Mouse (Mus musculus): ENCODE measurements at regions not wholly inside any gene's neighbourhood (a gene's known extent, or its start where the extent isn't known, plus 50 kb on each side); places are given as distances from the start of the nearest gene placed in this dataset.

DNA sequence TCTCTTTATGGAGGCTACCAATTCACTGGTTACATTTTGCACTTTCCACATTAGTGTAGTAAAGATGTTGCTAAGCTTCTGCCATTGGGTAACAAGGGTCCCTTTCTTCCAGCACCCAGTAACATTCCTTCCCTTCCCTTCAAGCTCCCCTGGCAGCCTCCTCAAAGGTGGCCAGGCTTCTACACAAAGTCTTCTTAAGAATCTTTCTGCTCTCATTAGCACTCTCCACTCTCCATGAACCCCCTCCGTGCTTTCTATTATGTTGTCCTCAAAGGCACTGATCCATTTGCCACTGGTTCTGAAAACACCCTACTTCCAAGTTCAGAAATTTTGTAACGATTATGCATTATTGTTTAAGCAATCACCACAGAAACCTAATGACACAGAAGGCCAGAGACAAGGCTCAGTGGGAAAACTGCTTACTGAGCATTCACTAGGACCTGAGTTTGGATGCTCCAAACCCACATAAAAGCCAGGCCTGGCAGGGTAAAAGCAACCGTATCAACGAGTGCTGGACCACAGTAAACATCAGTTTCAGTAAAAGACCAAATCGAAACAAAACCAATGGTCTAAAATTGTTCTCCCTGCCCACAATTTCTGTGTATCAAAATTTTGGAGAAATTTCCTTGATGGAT, 522.6 kb downstream of the Gja1 start:
- no peak for DNase-seq

DNA sequence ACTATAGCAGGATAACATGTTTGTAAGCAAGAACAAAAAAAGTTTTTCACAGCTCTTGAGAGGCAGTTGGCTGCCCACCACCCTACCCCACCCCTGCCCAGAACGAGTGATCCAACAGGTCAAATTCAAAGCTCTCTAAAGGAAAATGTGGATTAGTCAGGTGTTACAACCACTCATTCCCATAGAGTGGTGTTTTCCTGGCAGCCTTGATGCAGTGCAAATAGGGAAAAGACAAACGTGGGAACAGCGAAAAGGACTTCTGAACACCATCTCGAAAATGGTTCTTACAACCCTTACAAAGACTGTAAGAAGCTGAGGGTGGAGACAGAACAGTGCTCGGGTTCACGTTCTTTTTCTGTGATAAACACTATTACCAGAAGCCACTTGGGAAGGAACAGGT, 523.8 kb downstream of the Gja1 start:
- no peak for DNase-seq

DNA sequence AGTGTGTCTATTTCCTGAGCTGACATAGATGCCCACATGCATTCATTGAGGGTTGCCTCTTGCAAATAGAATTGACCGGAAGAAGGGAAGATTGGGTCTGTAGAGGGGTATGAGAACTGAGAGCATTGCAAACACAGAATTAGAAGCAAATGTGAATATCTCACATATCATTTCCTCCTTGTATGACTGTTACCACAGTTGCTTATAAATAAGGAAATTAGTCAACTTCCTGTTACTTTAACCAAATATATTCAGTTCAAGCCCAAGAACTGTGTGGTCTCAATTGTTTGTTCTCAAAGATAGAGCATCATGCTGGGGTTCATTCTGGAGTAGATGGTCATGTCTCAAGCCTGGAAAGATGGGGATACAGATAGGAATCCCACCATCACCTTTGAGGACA, 535.6 kb downstream of the Gja1 start:
- DNase-seq = no peak

DNA sequence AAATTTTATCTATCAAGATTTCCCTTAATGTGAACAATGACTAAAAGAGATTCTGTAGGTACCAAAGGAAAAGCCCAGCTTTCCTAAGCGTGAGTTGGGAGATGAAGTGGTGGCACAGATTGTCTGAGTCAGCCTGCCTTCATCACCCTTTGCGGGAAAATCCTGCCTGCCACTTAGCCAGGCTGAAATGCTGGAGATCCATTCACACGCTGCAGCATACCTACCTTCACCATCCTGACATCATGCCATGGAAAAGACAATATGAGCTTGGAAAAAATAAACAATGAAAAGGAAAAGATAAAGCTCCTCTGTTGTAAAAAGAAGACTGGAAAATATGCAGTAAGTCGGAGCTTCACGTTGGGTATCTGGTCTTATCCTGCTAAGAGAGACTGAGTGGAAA, 537.0 kb downstream of the Gja1 start:
- DNase-seq = no peak

DNA sequence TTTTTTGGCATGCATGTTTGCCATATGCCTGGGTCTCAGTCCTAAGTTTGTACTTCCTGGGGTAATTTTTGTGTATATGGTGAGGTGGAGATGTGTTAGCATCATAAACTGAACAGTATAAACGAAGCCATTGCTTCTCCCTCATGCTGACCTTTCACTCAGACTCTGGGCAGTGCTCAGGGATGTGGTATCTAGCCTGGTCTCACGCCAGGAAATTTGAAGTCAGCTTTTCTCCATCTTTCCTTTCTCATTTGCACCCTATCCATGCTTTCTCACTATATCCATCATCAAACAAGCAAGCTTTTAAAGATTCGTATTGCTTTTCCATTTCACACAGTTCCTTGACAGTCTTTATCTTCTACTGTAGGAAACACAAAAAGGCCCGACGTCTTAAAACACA, 541.3 kb downstream of the Gja1 start:
- no peak for DNase-seq

DNA sequence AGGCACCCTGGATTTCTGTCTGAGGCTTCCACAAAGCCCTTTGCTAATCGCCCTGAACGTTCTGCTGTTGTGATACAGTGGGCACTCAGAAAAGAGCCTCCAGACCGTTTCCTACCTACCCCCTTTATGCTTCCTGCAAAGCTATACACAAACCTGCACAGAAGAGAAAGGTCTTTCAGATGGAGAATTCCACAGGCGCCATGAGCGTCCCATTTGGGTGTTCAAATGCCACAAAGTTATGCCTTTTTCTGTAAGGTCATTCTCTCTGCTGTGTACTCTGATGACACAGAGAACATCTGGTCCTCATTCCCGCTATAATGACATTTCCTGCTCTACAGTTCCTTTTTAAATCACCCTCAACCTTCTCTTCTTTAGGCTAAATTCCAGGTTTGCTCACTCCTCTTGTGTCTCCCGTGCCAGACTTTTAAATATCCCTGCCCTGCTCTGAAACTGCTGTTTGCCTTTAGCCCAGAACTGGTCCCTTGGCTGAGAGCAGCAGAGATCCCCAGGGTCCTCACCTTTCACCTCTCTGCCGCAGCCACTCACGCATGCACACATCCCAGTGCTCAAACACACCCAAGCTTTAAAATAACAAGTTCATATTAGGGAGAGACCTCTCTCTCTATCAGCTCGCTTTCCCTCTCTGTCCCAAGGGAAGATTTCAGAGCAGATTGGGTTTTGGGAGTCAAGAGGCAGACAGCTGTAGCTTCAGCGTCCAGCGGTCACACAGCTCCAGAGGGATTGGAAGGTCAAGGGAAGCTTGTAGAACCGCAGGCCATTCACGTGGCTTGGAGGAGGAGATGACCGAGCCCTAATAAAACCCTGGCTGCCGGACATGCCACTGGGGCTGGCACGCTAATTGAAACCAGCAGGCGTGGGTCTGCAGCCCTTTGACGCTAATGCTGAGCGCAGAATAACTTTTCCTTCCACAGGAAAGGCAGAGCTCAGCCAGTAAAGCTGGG, 543.9 kb downstream of the Gja1 start:
- DNase-seq = no peak

DNA sequence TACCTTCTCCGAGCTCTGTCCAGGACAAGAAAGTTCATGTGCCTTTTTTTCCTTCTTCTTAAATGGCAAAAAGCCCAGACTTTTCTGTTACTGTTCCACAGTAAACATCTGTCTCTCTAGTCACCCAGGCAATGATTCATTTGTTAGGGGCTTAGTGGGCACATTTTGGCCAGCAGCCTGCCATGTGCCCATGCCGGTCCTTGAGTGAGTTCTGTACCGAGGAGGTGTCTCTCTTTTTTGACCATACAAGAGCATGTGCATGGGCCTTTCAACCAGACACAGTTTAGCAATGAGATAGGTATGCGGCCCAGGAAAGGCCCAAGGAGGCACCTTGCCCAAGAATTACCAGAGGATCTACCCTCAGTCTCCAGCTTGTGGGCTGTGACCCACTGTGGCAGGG, 551.0 kb upstream of the Hsf2 start:
- DNase-seq = no peak

DNA sequence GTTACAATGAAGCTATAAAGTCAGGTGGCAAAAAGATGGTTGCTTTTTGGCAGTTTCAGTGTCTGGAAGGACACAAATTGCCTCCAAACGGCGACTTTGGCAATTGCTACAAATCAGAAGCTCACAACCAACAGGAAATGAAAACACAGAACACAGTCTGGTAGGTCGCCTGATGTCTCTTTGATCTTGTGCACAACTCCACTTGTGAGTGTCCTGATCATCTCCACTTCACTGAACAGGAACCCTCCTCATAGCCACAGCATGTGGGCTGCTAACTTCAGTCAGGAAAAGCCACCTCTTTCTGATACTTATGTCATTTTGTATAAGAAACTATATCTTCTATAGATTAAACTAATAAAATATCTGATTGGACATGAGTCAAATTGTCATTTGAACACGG, 544.2 kb upstream of the Hsf2 start:
- DNase-seq = no peak

DNA sequence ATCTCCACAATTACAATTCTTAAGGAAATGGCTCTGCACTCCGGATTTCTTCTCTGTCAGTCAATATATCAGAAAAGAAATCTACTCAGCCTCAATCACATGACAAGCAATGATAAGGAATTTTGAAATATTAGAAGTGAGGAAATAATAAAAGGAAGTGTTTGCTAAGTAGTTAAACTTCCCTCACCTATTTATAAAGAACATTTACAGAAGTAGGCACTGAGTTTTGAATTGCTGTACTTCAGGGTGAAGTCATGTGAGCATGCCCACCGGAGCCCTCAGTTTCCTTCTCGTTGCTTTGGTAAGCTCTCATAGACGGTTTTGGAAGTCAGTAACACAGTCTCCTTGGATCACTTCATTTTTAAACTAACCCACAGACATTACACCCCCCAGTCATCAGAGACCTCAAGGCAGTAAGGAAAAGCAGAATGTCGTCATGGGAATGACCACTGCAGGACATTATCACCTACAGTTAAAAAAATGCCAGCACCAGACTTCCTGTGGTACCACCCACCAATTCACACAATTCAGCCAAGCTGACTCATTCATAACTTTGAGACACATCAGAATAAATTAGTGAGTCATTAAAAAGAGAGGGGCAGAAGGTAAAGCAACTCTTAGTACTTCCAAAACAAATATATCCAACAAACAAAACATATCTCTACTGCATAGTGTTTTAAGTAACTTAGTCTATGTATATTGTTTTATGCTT, 541.6 kb upstream of the Hsf2 start:
- DNase-seq = no peak

DNA sequence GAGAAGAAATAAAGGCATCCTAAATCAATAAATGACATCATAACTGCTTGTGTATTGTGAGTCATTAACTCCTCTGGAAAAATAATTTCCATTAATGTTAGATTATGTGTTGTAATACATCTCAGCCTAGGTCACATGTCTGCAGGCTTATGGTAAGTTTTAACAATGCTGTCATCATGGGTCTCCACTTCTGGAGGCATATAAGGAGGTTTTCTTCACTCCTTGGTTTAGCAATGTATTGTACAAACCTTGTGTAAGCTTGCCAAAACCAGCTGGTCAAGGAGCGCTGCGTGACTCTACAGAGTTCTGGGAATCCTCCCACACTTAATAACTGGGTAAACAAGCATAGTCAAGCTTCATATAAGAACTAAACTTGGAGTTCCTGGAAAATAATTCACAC, 529.5 kb upstream of the Hsf2 start:
- DNase-seq = no peak

DNA sequence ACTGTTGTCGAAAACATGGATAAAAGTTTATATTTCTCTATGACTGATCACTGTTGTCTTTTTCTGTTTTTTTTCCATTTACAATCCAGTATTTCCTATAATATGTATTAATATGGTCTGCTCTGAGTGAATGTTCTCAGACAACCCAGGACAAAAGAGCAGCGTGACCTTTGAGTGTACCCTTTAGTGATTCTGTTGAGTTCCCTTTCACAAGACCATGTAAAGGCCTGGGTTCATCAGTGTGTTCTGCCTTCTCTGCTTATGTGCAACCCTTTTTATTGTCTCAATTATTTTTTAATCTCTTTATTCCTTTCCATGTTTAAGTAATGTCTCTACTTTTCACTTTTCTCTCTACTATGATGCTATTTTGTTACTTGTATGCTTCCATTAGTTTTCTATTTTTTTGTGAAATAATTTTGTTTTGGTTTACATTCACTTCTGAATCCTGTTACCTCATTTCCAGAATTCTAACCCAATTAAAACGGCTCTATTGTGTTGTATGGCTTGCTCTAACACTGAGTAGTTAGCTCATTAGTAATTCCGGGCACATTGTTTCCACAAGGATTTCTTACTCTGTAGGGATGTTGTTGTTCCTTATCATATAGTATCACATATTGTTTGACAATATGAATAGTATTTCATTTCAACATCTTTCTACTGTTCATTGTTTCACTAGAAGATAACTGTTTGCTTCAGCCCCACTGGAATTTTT, 523.9 kb upstream of the Hsf2 start:
- no peak for DNase-seq

DNA sequence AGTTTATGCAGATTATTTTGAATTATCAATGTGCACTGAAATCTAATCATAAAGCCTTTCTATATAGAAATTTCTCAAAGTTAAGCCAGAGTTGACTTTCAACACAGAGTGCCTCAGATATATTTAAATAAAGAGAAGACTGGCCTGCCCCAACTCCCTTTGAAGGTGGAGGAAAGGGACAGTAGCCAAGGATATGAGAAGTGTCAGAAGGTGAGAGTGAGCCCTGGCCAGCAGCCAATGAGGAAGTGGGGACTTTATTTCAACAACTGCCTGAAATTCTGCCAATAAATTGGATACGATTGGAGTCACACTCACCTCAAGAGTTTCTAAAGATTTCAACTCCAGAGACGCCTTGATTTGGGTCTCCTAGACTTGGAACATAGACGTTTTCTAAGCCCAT, 523.0 kb upstream of the Hsf2 start:
- no peak for DNase-seq

DNA sequence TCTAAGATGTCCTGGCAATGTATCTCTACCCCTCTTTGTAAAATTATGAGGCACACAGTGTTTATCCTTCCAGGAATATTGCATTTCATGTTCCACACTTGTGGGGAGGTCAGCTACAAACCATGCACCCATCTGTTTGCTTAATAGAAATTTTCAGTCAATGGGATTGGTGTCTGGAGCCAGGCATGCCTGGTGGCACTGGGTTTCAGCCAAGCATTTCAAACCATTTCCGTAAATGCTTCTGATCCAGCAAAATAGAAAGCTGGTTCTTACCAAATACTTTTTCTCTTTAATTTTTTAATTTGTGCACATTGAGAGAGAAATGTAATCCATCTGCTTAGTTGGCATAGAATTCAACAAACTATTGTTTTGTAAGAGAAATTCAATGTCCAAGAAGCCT, 517.3 kb upstream of the Hsf2 start:
- DNase-seq = no peak

DNA sequence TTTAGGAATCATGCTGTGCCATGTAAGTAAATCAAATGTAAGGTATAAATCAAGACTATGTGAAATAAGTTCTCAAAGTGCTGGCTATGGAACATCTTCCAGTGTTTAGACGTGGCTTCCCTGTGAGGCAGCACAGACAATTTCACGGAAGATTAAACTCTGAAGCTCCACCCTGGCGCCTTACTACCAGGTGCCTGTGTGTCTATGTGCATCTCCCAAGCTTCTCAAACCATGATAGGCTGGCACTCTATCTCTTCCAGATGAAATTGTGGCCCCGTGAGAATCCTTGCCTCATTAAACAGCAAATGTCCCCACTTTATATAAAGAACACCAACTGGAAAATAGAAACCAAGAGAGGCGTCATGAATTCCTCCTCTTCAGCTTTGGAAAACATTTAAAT, 511.4 kb upstream of the Hsf2 start:
- no peak for DNase-seq

DNA sequence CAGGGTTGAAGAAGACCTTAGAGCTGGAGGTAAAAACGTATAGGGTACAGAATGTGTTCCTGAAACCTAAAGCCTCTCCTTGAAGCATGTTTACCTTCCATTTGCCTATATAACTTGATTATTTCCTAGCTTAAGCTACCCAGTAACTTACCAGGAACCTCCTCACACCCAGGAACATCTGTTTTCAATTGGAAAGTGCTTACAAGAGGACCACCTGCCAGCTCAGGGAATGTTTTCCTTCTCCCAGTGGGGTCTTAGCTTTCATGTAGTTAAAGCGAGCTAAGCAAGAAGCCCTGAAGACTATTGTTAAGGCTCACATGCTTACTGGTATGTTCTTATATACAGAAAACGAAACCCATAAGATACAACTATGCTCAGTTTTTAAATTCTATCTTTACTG, 506.6 kb upstream of the Hsf2 start:
- no peak for DNase-seq

DNA sequence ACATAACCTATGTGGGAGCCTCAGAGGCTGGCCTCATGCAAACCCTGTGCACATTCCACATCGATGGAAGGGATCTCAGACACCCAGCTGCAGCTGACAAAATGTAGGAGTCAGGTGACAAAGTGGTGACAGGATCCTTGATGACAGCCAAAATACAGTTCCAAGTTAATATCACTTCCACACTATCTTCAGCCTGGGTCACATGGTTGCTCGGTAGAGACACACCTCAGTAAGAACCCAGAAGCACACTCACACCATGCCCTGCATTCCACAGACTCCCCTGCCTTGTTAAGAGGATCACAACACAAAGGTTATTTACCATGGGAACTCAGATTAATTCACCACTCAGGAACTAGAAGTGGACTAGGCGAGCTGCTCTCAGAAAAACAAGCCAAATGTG, 505.4 kb upstream of the Hsf2 start:
- no peak for DNase-seq

DNA sequence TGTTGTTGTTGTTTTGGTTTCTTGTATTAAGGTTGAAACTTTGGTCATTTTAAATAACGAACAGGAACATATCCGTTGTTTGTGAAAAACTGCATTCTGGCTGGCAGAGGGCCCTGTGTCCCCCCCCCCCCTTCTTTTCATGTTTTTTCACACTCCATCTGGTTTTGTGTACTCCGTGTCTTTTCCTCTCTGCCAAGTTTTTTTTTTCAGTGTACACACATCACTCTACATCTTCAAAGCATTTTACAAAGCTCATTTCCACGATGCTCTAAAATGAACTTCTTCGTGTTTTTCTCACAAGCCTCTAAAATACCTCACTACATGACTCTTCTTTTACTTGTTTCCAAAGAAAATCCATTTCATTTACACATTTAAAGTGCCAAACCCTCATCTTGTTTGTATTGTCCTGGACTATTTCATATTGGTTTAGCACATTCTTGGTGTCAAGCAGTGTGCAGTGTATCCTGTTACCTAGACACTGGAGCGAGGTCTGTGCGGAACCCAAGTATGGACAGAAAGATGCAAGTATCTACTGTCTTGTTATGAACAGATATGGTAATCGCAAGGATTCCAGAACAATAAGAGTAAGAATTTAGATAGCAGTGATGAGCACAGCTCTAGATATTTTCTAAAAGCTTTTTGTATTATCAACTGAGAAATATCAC, 503.5 kb upstream of the Hsf2 start:
- DNase-seq = no peak

DNA sequence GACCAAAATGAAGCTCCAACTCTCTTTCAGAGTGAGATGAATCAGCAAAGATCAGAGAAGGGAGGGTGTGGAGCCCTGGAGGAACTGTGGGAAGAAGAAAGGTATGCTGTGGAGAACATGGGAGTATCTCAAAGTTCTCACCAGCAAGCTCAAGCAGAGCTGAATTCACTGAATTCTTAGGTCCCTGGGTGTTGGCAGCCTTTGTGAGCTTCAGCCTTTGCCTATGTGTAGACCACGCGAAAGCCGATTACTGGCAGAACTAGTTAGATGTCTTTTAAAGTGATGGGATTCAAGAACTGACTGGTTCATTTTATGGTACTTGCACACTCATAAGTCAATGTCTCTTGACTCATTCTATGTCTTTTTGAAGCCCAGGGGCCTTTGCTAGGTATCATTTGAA, 491.2 kb upstream of the Hsf2 start:
- DNase-seq = no peak

DNA sequence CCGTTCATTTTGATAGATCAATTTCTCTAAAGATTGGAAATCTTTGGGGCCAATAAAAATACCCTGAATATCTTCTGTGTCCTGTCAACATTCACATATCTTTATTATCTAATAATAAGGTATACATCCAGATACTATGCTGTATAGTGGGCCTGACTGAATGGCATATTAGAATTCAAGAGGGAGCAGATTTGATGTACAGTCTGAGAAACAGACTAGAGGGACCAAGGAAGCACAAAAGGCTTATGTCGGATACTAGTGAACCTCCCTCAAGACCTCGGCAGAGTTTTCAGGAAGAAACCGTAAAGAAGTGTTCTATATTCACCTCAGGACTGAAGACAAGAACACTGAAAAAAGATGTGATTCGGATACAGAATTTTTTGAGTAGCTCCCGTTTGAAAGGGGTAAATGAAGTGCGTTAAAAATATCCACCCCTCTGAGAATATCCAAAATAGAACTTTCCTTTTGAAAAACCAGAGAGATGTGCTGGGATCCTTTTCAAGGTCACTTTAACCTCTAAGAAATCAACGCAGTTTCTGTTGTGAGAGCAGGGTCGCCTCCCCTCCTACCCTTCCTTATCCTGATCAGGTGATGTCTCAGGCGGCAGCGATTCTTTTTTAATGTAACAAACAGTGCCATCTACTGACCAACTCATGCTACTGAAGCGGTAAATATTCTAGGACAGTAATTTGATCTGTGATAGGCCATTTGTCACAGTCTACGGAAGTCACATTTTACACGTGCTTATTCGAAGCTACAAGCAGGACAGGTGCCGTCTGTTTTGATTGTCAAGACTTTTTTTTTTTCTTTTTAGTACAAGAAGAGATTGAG, 485.1 kb upstream of the Hsf2 start:
- DNase-seq = peak; percentile 29

DNA sequence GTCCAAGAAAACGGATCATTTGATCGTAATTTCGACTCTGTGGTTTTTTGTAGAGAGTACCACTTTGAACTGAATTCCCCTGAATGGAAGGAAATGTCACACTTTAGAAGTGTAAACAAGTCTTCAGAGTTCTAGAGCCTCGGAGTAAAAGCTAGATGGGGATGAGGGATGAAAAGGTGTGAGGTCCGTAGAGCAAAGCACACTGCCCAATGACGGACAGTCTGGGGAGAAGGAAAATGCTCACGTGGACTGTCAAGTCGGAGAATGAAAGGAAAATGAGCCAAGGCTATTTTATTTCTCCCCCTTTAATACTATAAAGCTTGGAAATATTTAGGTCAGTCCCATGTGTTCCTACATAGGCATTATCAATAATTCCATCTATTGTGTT, 484.5 kb upstream of the Hsf2 start:
- no peak for DNase-seq

DNA sequence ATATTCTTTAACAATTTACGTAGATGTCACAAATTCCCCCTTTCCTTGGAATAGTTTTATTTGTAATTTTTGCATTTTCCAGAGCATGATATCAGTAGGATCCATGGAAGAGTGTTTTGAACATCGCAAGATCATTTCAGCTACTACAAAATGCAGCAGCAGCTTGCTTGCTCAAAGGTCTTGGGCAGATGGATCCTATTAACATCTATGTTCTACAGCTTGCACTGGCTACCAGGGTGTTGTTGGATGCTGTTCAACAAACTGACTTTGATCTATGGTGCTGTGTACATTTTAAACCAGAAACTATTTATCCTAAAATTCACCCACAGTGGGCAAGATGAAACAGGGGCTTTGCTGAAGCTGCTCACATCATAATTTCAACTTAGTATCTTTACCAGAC, 448.5 kb upstream of the Hsf2 start:
- no peak for DNase-seq

DNA sequence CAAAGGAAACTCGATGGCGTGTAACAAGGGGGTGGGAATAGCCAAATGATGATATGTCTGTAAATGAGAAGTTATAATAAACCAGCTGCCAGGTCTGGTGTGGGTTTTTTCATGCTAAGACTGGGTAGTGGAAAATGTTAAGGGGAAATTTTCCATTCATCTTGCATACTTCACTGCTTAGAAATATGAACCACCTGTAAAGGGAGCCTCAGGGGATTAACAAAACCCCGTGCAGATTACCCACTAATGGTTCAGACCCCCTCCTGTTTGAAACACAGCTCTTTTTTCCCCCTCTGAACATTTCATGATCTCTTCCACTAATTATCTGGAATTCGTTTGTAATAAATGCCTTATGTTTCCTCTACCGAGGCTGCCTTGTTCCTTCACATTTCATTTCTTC, 446.0 kb upstream of the Hsf2 start:
- no peak for DNase-seq
